Mouse (Mus musculus): ENCODE measurements around the gene Nfkbie.

Gene Nfkbie

DNA sequence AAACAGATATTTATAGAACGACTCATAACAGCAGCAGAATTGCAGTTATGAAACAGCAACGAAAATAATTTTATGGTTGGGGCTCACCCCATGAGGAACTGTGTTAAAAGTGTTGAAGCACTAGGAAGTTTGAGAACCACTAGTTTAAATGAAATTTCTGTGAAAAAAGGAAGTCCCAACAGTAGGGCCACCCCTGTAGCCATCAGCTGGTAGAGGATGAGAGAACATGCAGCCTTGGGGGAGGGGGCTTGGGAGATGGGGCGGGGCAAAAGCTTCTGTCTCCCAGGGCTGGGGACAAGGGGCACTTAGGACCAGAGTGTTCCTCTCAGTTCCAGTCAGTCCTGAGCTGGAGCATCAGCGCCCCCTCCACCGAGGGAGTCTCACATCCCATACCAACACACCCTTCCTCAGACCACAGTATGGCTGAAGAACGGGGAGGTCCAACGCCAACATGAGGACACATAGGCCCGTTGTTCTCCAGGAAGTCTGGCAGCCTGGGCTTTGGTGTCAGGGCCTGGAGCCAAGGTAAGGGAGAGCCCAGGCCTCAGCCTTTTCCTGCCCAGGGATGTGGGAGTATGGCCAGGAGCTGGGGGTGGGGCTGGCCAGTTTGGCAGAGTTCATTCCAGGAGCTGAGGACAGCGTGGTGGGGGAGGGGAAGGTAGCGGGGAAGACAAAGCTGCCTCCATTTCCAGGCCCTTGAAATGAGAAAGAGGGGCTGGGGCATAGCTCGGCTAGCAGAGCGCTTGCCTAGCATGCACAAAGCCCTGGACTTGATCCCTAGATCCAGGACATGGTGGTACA is 28.8 kb downstream of the Nfkbie start:
- peak; percentile 65 to 75 for DNase-seq

DNA sequence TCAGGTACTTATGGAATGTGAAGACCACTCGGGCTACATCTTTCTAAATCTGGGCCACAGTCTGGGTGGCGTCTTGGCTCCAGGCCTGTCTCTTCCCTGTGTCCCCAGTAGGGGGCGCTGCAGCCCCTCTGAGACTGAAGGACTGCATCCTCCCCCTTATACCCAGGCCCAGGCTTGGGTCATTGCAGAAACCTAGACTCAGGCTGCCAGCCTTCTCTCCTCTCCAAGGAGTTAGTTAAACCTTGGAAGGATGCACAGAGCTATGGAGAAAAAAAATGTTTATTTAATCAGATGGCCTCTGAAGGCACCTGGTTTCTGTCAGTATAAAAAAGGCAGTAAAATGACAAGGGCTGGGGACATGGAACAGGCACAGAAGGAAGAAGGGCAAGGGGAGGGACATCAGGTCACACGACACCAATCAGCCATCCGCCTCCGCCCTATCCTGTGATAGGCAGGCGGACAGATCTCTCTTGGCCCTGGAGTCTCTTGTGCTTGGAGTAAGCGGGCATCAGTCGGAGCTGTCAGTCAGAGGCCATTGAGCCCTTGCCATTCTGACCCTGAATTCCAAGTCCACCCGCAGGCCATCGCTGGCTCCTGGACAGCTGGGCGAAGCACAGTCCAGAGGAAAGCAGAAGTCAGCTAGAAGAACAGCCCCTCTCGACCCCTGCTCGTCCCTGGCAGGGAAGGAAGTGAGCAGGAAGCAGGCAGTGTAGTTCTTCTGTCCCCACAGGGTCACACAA is 29.6 kb downstream of the Nfkbie start:
- DNase-seq = peak; percentile 81 to 83

DNA sequence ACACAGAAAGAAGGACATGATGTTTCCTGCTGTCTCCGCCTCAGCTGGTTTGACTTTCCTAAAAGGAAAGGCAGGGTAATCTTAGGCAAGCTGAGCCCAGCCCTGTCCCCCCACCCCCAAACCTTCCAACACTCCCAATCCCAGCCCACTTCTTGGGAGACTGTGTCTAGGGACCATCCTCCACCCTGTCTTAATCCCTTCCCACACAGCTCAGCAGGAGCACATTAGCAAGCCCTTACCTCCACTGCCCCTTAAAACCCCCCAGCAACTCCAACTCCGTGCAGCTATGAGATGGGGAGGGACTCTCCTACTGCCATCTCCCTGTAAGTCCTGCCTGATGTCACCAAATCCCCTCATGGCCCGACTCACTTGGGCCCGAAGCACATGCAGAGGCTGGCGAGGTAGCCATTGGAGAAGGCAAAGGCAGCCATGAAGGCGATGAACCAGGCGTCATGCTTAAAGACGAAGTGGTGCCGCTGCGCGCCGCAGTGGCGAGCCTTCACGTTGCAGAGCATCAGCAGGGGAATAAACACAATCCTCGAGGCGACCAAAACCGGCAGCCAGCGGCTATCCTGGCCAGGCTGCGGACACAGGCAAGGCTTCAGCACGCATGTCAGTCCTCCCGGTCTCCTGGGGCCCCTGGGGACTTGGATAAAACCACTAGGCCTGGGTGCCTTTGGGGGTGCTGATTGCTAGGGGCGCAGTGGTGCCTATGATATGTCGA is 30.4 kb downstream of the Nfkbie start:
- DNase-seq = no peak

DNA sequence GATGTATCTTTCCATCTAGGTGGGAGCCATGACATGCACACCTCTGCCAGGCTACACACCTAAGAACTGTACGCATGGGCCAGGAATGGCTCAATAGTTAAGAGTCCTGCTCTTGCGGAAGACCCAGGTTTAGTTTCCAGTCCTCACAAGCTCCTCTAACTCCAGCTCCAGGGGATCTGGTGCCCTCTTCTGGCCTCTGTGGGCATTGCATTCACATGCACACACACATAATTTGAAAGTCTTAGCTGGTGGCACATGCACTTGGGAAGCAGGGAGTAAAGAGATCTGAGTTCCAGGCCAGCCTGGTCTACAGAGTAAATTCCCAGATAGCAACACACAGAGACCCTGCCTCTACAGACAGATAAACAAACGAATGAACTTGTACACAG is 30.9 kb downstream of the Nfkbie start:
- DNase-seq = no peak

DNA sequence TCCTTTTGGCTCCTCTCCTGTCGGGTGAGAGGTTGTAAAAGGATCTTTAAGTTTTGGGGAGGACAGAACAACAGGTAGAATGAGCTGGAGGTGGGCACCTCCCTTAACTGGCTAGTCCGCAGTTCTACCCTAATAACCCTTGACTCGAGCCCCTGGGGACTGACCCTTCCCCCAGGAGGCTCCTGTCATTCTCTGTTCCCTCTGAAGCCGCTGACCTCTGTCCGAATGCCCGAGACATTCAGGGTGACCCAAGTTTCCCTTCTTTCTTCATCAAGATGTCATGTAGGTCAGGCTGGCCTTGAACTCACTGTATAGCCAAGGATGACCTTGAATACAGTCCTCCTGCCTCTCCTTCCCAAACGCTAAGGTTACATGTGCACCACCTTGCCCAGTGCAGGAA is 32.9 kb downstream of the Nfkbie start:
- peak in 1 of 2 experiments; percentile 2 for DNase-seq

DNA sequence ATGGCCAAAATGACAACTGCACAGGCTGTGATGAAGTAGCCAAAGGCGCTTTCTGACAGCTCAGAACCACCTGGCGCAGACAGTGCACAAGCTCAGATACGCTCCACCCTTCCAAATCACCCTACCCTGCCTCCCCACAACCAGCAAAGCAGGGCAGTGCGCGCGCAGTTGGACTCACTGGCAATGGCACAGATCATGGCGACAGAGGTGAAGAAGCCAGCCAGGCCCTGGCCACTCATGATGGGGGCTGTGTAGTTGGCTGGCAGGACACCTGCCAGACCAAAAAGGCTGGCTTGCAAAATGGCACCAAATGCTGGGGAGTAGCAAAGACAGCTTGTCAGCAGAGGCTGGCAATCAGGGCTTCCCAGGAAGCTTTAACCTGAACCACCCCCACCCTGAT is 33.7 kb downstream of the Nfkbie start:
- peak in 1 of 2 experiments; percentile 31 for DNase-seq

DNA sequence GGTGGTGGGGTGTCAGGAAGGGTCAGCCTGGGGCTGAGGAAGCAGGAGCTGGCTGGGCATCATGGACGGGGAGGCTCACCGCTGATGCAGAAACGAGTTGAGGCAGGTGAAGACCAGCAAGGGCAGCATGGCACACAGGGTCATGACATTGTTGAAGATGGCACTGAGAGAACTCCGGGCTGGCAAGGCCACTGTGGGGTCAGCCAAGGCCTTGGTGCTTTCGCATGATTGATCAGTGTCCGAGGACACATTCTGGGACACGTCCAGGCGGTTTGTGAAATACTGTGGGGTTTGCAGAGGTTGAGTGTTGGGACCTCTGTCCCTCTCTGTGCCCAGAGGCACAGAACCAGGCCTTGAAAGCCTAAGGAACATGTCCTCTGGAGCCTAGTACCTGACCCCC is 34.3 kb downstream of the Nfkbie start:
- peak in 1 of 2 experiments; percentile 5 for DNase-seq

DNA sequence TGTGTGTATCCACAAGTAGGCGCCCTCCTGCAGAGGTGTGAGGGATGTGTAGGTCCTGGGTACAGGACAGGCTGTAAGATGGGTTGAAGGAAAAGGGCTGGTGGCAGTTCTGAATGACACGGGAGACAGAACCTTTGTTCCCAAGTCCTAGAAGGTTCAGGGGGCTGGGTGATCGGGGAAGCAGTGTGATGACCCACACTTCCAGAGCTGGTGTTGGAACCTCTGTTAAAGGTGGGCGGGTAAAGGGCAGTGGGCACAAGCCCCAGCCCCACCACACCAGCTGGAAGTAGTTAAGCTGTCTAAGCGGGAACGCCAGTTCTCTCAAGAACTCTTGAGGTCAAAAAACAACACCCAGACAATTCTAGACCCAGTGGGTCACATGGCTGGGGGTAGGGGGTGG is 34.9 kb downstream of the Nfkbie start:
- DNase-seq = peak in 1 of 2 experiments; percentile 2

DNA sequence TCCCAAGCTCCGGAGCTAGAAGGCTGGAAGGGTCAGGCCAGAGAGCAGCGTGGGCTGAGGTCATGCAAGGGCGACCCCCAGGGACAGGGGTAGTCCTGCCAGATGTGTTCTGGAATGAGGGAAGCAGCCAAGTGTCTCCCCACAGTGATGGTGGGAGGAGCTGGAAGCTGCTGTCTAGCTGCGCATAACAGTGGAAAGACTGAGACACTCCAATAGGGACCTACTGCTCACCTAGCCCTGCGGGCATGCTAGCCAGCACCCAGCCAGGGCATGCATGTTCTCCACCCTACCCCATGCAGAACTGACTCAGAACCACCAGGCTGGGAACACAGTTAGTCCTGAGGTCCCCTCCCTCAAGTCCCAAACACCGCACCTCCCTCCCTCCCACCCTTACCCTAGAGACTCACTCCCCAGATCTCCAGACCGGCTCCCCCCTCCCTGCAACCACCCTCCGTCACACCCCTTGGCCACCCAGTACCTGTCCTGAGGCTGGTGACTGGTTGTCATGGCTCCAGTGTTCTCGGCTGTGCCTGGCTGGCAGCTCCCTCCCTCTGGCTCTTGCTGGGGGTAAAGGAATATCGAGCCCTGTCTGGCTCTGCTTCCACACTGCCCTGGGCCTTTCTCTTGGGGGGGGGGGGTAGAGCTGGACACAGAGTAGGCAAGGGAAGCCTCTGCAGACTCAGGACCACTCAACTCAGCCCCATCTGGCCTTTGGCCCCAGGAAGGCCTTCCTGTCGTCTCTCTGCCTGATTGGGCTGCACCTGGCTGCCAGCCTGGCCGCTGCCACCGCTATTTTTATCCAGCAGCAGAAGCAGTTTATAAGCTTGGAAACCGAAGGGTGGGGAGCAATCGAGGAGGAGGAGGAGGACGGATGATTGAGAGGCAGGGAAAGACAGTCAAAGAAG is 36.5 kb downstream of the Nfkbie start:
- peak in 1 of 2 experiments; percentile 44 for DNase-seq

DNA sequence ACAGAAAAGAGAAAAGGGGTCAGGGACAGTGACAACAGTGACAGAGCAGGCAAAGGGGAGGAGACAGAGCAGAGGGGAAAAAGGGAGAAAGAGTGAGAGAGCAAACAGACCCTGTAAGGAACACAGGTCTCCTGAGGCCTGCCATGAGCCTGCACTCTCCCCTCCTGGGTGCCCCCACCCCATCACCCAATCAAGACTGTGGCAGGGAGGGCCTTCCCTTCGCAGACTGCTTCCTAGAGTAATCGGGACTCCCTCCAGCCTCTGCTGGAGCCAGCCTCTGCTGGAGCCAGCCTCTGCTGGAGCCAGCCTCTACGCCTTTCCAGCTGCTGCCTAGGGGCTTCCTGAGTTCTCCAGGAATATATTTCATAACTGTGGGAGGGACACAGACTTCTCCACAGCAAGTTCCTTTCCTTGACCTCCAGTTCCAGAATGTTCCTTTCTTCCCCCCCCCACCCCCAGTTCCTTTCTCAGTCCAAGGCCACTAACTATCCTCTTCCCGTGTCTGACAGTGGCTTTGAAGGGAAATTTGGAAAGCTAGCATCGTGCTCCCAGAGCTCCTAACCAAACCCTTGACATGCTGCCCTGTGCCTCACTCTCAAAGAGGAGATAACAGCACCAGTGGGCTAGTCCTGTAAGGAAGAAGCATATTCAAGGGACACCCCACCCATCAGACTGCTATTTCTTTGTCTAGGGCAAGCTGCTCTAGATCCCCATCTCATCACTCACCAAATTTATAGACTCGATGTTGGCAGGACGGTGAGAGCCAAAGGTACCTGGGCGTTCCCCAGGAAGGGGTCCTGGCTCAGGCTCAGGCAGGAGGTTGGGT is 37.3 kb downstream of the Nfkbie start:
- no peak for DNase-seq

DNA sequence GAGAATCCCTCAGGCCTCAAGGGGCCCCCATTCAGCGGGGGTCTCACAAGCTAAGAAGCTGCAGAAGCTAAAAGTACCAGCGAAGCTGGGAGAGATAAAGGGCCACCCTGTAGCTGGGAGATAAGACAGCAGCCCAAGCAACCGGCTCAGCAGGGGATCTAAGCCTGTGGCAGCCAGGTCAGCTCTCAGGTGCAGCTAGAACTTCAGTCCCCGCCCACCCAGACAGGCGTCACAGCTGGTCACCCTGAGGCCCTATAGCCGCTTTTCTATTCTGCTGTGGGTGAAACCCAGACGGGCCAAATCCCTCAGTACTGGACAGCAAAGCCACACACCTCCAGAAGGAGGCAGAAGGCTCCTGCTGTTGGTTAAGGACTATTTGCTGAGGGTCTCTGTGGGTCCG is 38.0 kb downstream of the Nfkbie start:
- no peak for DNase-seq

DNA sequence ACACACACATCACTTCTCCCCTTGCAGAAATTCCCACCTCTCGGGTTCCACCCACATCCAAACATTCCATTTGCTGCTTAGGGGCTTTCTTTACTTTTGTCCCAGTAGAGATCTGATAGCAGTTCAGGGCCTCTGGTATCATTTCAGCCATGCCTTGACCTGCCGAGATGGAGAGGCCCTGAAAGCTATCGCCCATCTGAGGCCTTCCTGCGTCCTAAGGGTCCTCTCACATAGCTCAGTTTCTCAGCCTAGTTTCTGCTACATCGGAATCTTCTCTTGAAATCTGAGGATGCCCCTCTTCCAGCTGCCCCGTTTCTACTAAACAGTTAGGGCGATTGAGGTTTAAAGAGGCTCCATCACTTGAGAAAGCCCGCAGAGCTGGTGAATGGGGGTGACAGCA is 38.7 kb downstream of the Nfkbie start:
- no peak for DNase-seq

DNA sequence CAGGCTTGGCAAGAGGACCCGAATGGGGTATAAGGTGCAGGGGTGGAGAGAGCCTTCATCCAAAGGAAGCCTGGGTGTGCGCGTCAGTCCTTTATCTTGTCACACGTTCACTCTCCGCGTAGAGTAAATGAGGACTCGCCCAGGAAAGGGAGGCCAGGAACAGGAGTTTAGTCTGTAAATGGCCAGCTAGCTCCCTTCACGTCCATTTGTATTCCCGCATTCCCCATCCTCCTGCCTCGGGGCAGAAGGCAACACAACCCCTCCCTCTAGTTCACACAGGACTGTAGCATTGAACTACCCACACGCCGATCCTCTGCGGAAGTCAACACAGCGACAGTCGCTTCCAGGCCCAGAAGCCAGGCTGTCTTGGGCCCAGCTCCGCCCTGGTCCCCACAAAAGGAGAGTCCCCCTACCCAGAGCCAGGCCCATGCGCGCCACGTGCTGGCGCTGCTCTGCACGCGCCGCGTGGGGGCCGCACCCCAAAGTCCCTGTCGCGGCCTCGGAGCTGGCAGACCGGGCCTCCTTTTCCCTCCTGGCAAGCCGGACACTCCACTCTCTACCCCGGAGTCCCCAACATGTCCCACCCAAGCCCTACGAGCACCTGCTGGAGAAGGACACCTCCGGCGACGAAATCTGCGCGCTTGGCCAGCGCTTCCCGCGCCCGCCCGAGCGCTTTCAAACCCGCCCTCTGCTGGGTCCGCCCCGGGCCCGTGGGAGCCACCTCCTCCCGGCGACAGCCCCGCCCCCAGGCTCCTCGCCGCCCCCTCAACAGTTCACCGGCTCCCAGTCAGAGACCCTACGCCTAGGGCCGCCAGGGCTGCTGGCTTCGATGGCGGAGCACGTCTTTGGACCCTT is 39.6 kb downstream of the Nfkbie start:
- peak; percentile 64 to 76 for DNase-seq

DNA sequence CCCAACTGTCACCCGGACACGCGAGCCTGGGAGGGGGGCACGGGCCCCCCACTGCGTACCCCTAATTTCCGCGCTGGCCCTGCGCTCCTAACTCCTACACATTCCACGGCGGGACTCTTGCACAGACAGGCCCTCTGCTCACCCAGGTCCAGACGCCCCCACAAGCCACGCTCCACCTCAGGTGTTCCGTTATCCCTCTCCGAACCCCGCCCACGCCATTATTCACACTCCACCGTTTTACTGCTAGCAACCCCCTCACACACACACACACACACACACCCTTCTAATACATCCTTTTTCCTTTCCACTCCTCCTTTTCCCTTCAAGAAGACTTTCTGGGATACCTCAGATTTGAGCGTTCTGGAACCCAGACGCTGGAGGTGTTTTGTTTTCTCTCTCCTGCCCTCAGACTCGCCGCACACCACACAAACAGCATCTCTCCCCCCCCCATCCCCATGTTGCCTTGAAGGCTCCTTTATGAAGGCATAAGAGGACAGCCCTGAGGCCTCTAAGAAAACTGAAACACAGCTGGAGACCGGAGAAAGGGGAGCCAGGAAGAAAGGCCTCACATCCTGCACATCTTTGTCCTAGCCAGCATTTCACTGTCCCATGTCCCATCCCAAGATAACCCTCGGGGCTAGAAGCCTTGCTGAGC is 40.4 kb downstream of the Nfkbie start:
- DNase-seq = no peak

DNA sequence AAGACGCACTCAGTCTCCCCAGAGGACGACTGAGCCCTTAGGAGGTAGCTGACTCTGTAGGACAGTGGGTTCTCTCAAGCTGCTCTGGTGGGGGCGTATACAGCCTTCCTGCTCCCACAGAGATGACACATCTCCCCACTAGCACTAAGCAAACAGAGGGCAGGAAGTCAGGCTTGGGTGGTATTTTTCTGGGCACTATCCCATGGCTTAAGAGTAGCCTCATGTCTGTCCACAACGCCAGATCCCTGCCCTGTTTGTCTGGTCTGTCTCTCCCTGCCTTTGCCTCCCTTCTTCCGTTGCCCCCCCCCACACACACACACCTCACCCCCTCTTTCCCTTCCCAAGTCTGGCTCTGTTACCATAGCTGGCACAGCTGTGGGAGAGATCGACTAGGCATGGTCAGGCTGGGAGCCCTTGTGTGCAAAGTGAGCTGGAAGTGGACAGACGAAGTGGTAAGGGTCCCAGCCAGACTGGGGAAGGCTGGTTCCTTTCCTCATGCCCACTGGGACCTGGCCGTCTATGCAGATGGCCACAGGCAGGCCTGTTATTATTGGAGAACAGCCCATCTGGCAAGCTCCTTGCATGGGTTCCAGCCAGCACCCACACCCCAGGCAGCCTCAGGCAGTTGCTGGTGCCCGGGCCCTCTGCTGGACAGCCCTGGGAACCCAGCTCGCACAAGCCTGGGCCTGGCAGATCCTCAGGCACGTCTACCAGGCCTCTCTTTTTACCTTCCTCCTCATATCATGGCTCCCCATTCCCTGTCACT is 41.3 kb downstream of the Nfkbie start:
- peak; percentile 57 to 65 for DNase-seq

DNA sequence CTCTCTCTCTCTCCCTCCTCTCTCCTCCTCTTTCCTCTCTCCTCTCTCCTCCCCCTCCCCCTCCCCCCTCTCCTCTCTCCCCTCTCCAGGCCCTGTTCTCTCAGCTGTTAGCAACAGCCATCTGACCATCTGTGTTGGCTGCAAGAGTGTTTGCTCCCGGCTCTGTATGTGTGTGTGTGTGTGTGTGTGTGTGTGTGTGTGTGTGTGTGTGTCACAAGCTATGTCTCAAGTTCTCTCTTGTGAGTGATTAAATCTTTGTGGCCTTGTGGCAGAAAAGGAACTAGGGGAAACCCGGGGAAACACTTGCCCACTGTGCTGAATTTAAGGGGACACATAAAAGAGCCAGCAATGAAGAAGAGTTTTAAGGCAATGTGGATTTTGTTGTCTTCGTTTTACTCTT is 42.3 kb downstream of the Nfkbie start:
- DNase-seq = peak in 1 of 2 experiments; percentile 34

DNA sequence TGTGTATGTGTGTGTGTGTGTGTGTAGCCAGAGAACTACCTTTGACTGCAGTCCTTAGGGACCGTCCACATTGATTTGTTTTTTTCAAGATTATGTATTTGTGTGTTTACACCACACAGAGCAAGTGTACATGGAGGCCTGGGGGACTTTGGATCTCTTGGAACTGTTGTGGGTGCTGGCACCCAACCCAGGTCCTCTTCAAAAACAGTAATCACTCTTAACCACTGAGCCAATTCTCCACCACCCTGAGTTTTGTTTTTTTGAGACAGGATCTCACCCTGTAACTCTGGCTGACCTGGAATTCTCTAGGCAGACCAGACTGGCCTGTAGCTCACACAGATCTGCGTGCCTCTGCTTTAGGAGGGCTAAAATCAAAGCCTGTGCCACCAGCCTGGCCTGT is 42.9 kb downstream of the Nfkbie start:
- no peak for DNase-seq

DNA sequence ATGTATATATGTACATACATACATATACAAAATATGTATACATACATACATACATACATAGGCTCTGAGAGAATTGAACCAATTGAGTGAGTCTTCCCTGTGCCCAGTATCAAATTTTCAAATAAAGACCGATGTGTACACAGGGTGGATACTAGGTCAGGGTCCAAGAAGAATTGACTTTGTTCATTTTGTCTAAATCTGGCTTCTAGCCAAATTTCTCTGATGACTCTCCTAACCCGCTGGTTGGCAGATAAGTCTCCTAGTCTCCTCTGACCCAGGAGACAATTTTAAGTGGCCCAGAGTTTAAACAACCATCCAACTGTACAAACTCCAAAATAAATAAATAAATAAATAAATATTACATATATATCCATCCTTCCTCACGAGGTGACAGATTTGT is 43.4 kb downstream of the Nfkbie start:
- no peak for DNase-seq
